Mouse (Mus musculus): ENCODE results near the gene Armc7.

- no peak for TF ChIP-seq GATA1 (IDR thresholded peaks at IDR 0.05; ENCODE audit: borderline replicate concordance, low read length)
- no peak for TF ChIP-seq CTCF (IDR thresholded peaks at IDR 0.05; ENCODE audit: low read depth, low read length)
- no peak for TF ChIP-seq TAL1 (conservative IDR thresholded peaks at IDR 0.05; ENCODE audit: low read depth, low read length)
These were observed 38.1 kb downstream of the Armc7 start for GRCm38 (mm10) chr11:115513271-115514237.

Measured in G1E (cell line).